Mouse (Mus musculus): ENCODE results near the gene Shisal1. TPM values are rescaled to one million over a fixed set of nuclear protein-coding genes. Genes with fewer than 3 reads are reported as not detected.

The Shisal1 gene
- polyA plus RNA-seq, 1 experiment from 2014 or later, result 2.9 TPM

DNA sequence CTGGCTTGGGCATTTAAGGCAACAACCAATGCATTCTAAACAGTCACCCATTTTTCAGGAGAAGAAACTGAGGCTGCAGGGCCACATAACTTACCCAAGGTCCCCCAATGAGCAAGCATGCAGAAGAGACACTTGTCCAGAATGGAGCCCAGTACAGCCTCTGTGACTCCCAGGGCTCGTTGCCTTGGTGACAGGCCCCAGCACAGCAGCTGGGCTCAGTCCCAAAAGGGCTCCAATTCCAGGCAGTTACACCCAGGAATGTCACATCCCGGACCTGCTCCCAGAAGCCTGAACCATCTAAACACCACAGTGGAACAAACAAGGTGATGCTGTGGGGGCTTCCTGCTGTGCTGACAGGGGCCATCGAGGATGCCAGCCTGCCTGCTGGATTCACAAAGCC lies 6.1 kb downstream of the Shisal1 start:
- peaks cover 20% of the 10 kb centered on the region for H3K27me3 ChIP-seq (ENCODE audit: control insufficient read depth, insufficient read depth, low read length)
- no peak overlapping the region for H3K4me3 ChIP-seq (replicated peaks; ENCODE audit: low read length)
- H3K4me1 ChIP-seq (ENCODE audit: control insufficient read depth, insufficient read depth, low read length), result peaks cover 3% of the 10 kb centered on the region; the same call in 1 of the 2 replicates
- H3K9me3 ChIP-seq (replicated peaks; ENCODE audit: control insufficient read depth, low read length), result no peaks in the 10 kb centered on the region
- H3K36me3 ChIP-seq (ENCODE audit: control insufficient read depth, insufficient read depth, low read length), result no peaks in the 10 kb centered on the region
- no peak overlapping the region for H3K27ac ChIP-seq (ENCODE audit: low read length)
- 45% methylated on average over 3 of the region's 3 CpGs for WGBS
- H3K4me2 ChIP-seq (ENCODE audit: low read depth, low read length), result no peak overlapping the region
- no peak for ATAC-seq (ENCODE audit: insufficient read depth, low FRiP score)
- no peak overlapping the region for H3K9ac ChIP-seq (ENCODE audit: low read length)

GRCm38 (mm10) chr15:84433586-84434185 lies 13.2 kb downstream of the Shisal1 start:
- Histone ChIP-seq H3K4me1 (ENCODE audit: control insufficient read depth, insufficient read depth, low read length) (no peaks in the 10 kb centered on the region), H3K27me3 (ENCODE audit: control insufficient read depth, insufficient read depth, low read length) (no peaks in the 10 kb centered on the region), H3K4me2 (ENCODE audit: low read depth, low read length) (no peak overlapping the region), H3K9ac (ENCODE audit: low read length) (no peak overlapping the region), H3K9me3 (replicated peaks; ENCODE audit: control insufficient read depth, low read length) (no peaks in the 10 kb centered on the region), H3K4me3 (replicated peaks; ENCODE audit: low read length) (no peak overlapping the region), H3K27ac (ENCODE audit: low read length) (no peak overlapping the region), H3K36me3 (ENCODE audit: control insufficient read depth, insufficient read depth, low read length) (no peaks in the 10 kb centered on the region)
- WGBS, result 71% methylated on average over 10 of the region's 10 CpGs
- no peak for ATAC-seq (ENCODE audit: insufficient read depth, low FRiP score)

- 73% methylated on average over 5 of the region's 5 CpGs for WGBS
- no peaks in the 10 kb centered on the region for H3K27me3 ChIP-seq (ENCODE audit: control insufficient read depth, insufficient read depth, low read length)
Observed at GRCm38 (mm10) chr15:84430482-84430881, 16.4 kb downstream of the Shisal1 start.

DNA sequence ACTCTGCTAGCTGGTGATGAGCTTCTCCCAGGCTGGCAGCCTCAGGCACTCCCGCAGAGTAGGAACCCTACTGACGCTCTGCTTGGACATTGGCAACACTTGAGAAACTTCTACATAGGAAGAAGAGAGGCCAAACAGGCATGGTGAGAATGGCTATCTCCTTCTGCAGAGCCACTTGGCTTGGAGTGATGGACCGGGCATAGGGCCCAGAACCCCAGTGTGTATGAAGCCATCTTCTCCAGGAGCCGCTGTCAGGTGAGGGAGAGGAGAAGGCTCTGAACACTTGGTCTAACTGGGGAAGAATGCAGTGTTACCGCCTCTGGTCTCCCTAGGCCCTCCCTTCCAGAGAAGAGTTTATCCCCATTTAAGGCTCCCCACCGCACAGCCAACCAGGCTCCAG lies 19.3 kb downstream of the Shisal1 start:
- H3K4me2 ChIP-seq (ENCODE audit: low read depth, low read length), result no peak overlapping the region
- no peaks in the 10 kb centered on the region for H3K4me1 ChIP-seq (ENCODE audit: control insufficient read depth, insufficient read depth, low read length)
- H3K9ac ChIP-seq (ENCODE audit: low read length), result no peak overlapping the region
- no peak for ATAC-seq (ENCODE audit: insufficient read depth, low FRiP score)
- no peak overlapping the region for H3K27ac ChIP-seq (ENCODE audit: low read length)
- no peaks in the 10 kb centered on the region for H3K27me3 ChIP-seq (ENCODE audit: control insufficient read depth, insufficient read depth, low read length)
- no peaks in the 10 kb centered on the region for H3K36me3 ChIP-seq (ENCODE audit: control insufficient read depth, insufficient read depth, low read length)
- no peaks in the 10 kb centered on the region for H3K9me3 ChIP-seq (replicated peaks; ENCODE audit: control insufficient read depth, low read length)
- H3K4me3 ChIP-seq (replicated peaks; ENCODE audit: low read length), result no peak overlapping the region
- 88% methylated on average over 6 of the region's 6 CpGs for WGBS

More at GRCm38 (mm10) chr15:84430482-84430881, 16.4 kb downstream of the Shisal1 start:
- H3K4me2 ChIP-seq (ENCODE audit: low read depth, low read length), result no peak overlapping the region
- no peak overlapping the region for H3K4me3 ChIP-seq (replicated peaks; ENCODE audit: low read length)
- H3K27ac ChIP-seq (ENCODE audit: low read length), result no peak overlapping the region
- H3K9ac ChIP-seq (ENCODE audit: low read length), result no peak overlapping the region
- H3K9me3 ChIP-seq (replicated peaks; ENCODE audit: control insufficient read depth, low read length), result no peaks in the 10 kb centered on the region
- no peaks in the 10 kb centered on the region for H3K36me3 ChIP-seq (ENCODE audit: control insufficient read depth, insufficient read depth, low read length)
- H3K4me1 ChIP-seq (ENCODE audit: control insufficient read depth, insufficient read depth, low read length), result no peaks in the 10 kb centered on the region
- ATAC-seq (ENCODE audit: insufficient read depth, low FRiP score), result no peak

- WGBS, result 68% methylated on average over 5 of the region's 5 CpGs
Observed at GRCm38 (mm10) chr15:84425733-84426132, 21.2 kb downstream of the Shisal1 start.

DNA sequence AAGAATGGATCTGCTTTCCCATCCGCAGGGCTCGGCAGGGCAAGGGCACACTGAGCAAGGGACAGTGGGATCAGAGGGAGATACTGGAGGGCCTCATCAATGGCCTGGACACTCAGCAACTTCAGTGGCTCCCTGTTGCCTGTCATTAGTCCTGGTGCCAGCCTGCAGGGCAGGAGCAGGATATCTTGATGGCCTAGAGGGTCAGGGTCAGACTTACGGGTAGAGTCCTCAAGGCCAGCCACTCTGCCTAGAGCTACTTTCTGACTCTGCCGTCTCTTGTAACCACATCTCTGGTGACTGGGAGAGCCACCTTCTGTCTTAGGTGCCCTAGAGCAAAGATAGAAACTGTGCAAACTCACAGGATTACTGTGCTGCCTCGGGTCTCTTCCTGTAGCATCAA lies 23.1 kb downstream of the Shisal1 start:
- no peak for ATAC-seq (ENCODE audit: insufficient read depth, low FRiP score)
- Histone ChIP-seq H3K9me3 (replicated peaks; ENCODE audit: control insufficient read depth, low read length) (no peaks in the 10 kb centered on the region), H3K9ac (ENCODE audit: low read length) (no peak overlapping the region), H3K4me3 (replicated peaks; ENCODE audit: low read length) (no peak overlapping the region), H3K27me3 (ENCODE audit: control insufficient read depth, insufficient read depth, low read length) (no peaks in the 10 kb centered on the region), H3K4me2 (ENCODE audit: low read depth, low read length) (no peak overlapping the region), H3K4me1 (ENCODE audit: control insufficient read depth, insufficient read depth, low read length) (no peaks in the 10 kb centered on the region), H3K27ac (ENCODE audit: low read length) (no peak overlapping the region), H3K36me3 (ENCODE audit: control insufficient read depth, insufficient read depth, low read length) (no peaks in the 10 kb centered on the region)
- WGBS, result 84% methylated on average over 5 of the region's 5 CpGs

More at GRCm38 (mm10) chr15:84425733-84426132, 21.2 kb downstream of the Shisal1 start:
- H3K4me1 ChIP-seq (ENCODE audit: control insufficient read depth, insufficient read depth, low read length), result no peaks in the 10 kb centered on the region
- H3K27ac ChIP-seq (ENCODE audit: low read length), result no peak overlapping the region
- no peak for ATAC-seq (ENCODE audit: insufficient read depth, low FRiP score)
- no peak overlapping the region for H3K4me3 ChIP-seq (replicated peaks; ENCODE audit: low read length)
- H3K27me3 ChIP-seq (ENCODE audit: control insufficient read depth, insufficient read depth, low read length), result no peaks in the 10 kb centered on the region
- H3K9me3 ChIP-seq (replicated peaks; ENCODE audit: control insufficient read depth, low read length), result no peaks in the 10 kb centered on the region
- no peak overlapping the region for H3K9ac ChIP-seq (ENCODE audit: low read length)
- H3K4me2 ChIP-seq (ENCODE audit: low read depth, low read length), result no peak overlapping the region
- no peaks in the 10 kb centered on the region for H3K36me3 ChIP-seq (ENCODE audit: control insufficient read depth, insufficient read depth, low read length)

DNA sequence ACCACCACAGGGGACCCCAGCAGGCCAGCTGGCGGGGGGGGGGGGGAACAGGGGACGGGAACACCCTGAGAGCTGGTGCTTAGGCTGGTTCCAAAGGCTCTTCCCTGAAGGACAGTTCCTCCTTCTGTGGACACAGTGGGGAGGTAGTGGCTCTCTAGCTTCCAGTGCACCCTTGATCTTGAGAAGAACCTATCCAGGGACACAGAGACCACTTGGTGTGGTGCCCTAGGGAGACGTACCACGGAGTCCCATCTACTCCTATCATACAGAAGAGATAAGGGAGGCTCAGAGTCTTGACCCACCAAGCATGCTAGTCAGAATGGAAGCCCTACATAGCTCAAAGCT lies 28.7 kb downstream of the Shisal1 start:
- ATAC-seq (ENCODE audit: insufficient read depth, low FRiP score), result no peak
- Histone ChIP-seq H3K4me3 (replicated peaks; ENCODE audit: low read length) (no peak overlapping the region), H3K36me3 (ENCODE audit: control insufficient read depth, insufficient read depth, low read length) (no peaks in the 10 kb centered on the region), H3K27ac (ENCODE audit: low read length) (no peak overlapping the region), H3K9me3 (replicated peaks; ENCODE audit: control insufficient read depth, low read length) (no peaks in the 10 kb centered on the region), H3K27me3 (ENCODE audit: control insufficient read depth, insufficient read depth, low read length) (no peaks in the 10 kb centered on the region), H3K9ac (ENCODE audit: low read length) (no peak overlapping the region), H3K4me1 (ENCODE audit: control insufficient read depth, insufficient read depth, low read length) (peaks cover 7% of the 10 kb centered on the region), H3K4me2 (ENCODE audit: low read depth, low read length) (no peak overlapping the region)
- 42% methylated on average over 4 of the region's 4 CpGs for WGBS

- Histone ChIP-seq H3K27me3 (ENCODE audit: control insufficient read depth, insufficient read depth, low read length) (no peaks in the 10 kb centered on the region), H3K9ac (ENCODE audit: low read length) (no peak overlapping the region), H3K36me3 (ENCODE audit: control insufficient read depth, insufficient read depth, low read length) (no peaks in the 10 kb centered on the region), H3K27ac (ENCODE audit: low read length) (no peak overlapping the region), H3K4me3 (replicated peaks; ENCODE audit: low read length) (no peak overlapping the region), H3K4me2 (ENCODE audit: low read depth, low read length) (no peak overlapping the region), H3K4me1 (ENCODE audit: control insufficient read depth, insufficient read depth, low read length) (peaks cover 7% of the 10 kb centered on the region), H3K9me3 (replicated peaks; ENCODE audit: control insufficient read depth, low read length) (no peaks in the 10 kb centered on the region)
- 56% methylated on average over 13 of the region's 13 CpGs for WGBS
- peak; percentile 15; the same call in 1 of the 2 replicates for ATAC-seq (ENCODE audit: insufficient read depth, low FRiP score)
Observed at GRCm38 (mm10) chr15:84417592-84418265, 29.2 kb downstream of the Shisal1 start.

DNA sequence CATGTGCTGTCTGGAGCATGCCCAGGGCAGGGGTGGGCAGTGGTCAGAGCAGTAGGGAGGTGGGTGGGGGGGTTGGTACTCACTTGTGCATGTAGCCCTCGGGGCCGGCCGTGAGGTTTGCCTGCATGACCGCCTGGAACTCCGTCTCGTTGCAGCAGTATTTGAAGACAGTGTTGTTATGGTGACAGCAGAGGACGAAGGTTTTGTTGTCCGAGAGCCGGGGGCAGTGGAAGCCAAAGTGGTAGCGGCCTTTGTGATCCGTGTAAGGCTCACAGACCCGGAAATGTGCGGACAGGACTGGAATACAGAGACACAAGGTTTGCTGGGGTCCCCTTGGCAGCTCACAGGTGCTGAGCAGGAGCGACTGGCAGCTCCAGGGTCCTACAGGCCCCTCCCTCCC lies 29.9 kb downstream of the Shisal1 start:
- no peak for ATAC-seq (ENCODE audit: insufficient read depth, low FRiP score)
- Histone ChIP-seq H3K4me2 (ENCODE audit: low read depth, low read length) (no peak overlapping the region), H3K4me1 (ENCODE audit: control insufficient read depth, insufficient read depth, low read length) (peaks cover 12% of the 10 kb centered on the region), H3K36me3 (ENCODE audit: control insufficient read depth, insufficient read depth, low read length) (no peaks in the 10 kb centered on the region), H3K27ac (ENCODE audit: low read length) (no peak overlapping the region), H3K27me3 (ENCODE audit: control insufficient read depth, insufficient read depth, low read length) (no peaks in the 10 kb centered on the region), H3K9ac (ENCODE audit: low read length) (no peak overlapping the region), H3K9me3 (replicated peaks; ENCODE audit: control insufficient read depth, low read length) (no peaks in the 10 kb centered on the region), H3K4me3 (replicated peaks; ENCODE audit: low read length) (no peak overlapping the region)
- 63% methylated on average over 14 of the region's 14 CpGs for WGBS

Data from stomach, embryonic 16.5 days (tissue).